Mouse (Mus musculus) lung, postnatal 0 days (tissue): ENCODE data around the gene Tnni3k. TPM values are rescaled to one million over a fixed set of nuclear protein-coding genes. Genes with fewer than 3 reads are reported as not detected.

Experiments used
- ATAC-seq: fragments of 200-750 bp; cut with Nextera tagmentation; 2 replicates; pipeline ENCODE4 v1.8.0; 2017; ENCODE audit warnings: moderate library complexity
- DNase-seq: peaks from one replicate; pipeline ENCODE4 v3.0.0-alpha.2; 2016; ENCODE audit warnings: low spot score
- H3K27ac ChIP-seq: fragments of 300-500 bp; sonication (generic); 2 replicates; pipeline ENCODE4 v1.5.1; 2014; ENCODE audit warnings: antibody characterized with exemption, mild to moderate bottlenecking, low read length, mixed read lengths
- H3K27me3 ChIP-seq: fragments of 300-500 bp; sonication (generic); replicated peaks from 2 replicates; pipeline ENCODE4 v1.6.1; 2014; ENCODE audit warnings: low read length, mixed read lengths; ENCODE audit not compliant: insufficient read depth
- H3K36me3 ChIP-seq: fragments of 300-500 bp; sonication (generic); 2 replicates; pipeline ENCODE4 v1.6.1; 2014; ENCODE audit warnings: low read length, mixed read lengths; ENCODE audit not compliant: insufficient read depth
- H3K4me1 ChIP-seq: fragments of 300-500 bp; sonication (generic); 2 replicates; pipeline ENCODE4 v1.6.1; 2014; ENCODE audit warnings: antibody characterized with exemption, low read depth, low read length, mixed read lengths; ENCODE audit not compliant: insufficient read depth
- H3K4me2 ChIP-seq: fragments of 300-500 bp; sonication (generic); replicated peaks from 2 replicates; pipeline ENCODE4 v1.6.1; 2014; ENCODE audit warnings: low read depth, mild to moderate bottlenecking, low read length, moderate library complexity, mixed read lengths
- H3K4me3 ChIP-seq: fragments of 300-500 bp; sonication (generic); 2 replicates; pipeline ENCODE4 v1.5.1; 2014; ENCODE audit warnings: low read depth, low read length
- H3K9ac ChIP-seq: fragments of 300-500 bp; sonication (generic); replicated peaks from 2 replicates; pipeline ENCODE4 v1.6.1; 2014; ENCODE audit warnings: low read depth, mild to moderate bottlenecking
- H3K9me3 ChIP-seq: fragments of 300-500 bp; sonication (generic); 2 replicates; pipeline ENCODE4 v1.6.1; 2016; ENCODE audit warnings: low read length, mixed read lengths
- CTCF ChIP-seq: IDR thresholded peaks from 2 replicates; pipeline ENCODE4 v1.5.1; 2016; ENCODE audit warnings: antibody characterized with exemption, mild to moderate bottlenecking
- EP300 ChIP-seq: IDR thresholded peaks from 2 replicates; pipeline ENCODE4 v1.6.1; 2016; ENCODE audit warnings: antibody characterized with exemption, mild to moderate bottlenecking, control low read depth
- WGBS: fragments of 180-500 bp; shearing (Covaris S2); extraction: QIAGEN DNeasy Blood & Tissue Kit; methylation state at CpG from one replicate; pipeline ENCODE4 v1.1.7; 2014; 5-methylcytosine and 5-hydroxymethylcytosine counted together
- polyA plus RNA-seq: library from polyadenylated mRNA; unstranded; fragments of >200 nt; fragmentation: Nextera tagmentation; extraction: Ambion mirVana; gene quantifications from 2 replicates; pipeline ENCODE4 v1.2.1, GENCODE M21; 2015

Gene Tnni3k
- polyA plus RNA-seq, 1 experiment from 2014 or later, result 0.75 TPM

DNA sequence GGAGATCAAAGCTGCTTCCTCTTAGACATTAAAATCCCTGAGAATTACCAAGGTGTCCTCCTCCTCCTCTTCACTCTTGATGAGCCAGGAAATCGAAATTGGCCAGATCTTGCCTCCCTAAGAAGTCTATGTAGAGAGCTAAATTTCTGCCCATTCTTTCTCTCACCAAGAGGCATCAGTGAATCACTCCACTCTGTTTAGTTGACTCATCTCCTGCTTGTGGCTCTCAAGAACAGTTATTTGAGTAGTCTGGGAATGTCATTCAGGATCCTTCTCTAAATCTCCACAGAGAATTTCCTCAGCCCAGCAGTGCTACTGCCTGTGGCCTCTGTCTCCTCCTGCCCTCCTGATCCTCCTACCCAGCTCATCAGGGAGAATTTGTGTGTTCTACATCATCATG, 139.6 kb downstream of the Tnni3k start:
- no peaks in the 10 kb centered on the region for H3K9me3 ChIP-seq
- WGBS, result 52% methylated on average over 1 of the region's 1 CpGs
- H3K4me3 ChIP-seq, result no peak overlapping the region
- no peaks in the 10 kb centered on the region for H3K36me3 ChIP-seq
- H3K4me2 ChIP-seq, result no peak overlapping the region
- ATAC-seq, result no peak
- no peak overlapping the region for H3K27ac ChIP-seq
- DNase-seq, result no peak
- H3K4me1 ChIP-seq, result no peaks in the 10 kb centered on the region
- H3K9ac ChIP-seq, result no peak overlapping the region
- H3K27me3 ChIP-seq, result no peaks in the 10 kb centered on the region
- no peak for TF ChIP-seq EP300
- no peak for TF ChIP-seq CTCF

DNA sequence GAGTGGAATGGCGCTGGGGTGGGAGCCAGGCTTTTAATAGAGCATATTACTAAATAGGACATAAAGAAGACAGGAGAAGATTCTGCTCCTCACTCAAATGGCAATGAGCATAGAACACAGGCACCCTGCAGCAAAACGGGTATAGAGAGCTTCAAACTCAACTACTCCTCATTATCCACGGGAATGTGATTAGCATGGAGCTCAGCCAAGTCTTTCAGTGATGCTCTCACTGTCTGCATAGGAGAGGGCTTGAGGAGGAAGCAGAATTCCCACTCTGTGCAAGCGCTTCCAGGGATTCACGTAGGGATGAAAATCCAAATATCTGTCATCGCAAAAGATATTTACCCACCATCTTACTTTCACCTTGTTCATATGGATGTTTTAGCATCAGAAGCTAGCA, 141.6 kb downstream of the Tnni3k start:
- no peak overlapping the region for H3K4me3 ChIP-seq
- no peaks in the 10 kb centered on the region for H3K9me3 ChIP-seq
- TF ChIP-seq CTCF, result no peak
- no peak for TF ChIP-seq EP300
- H3K4me1 ChIP-seq, result no peaks in the 10 kb centered on the region
- H3K4me2 ChIP-seq, result no peak overlapping the region
- DNase-seq (no peak), ATAC-seq (no peak)
- no peaks in the 10 kb centered on the region for H3K27me3 ChIP-seq
- H3K36me3 ChIP-seq, result no peaks in the 10 kb centered on the region
- 64% methylated on average over 6 of the region's 6 CpGs for WGBS
- no peak overlapping the region for H3K27ac ChIP-seq
- no peak overlapping the region for H3K9ac ChIP-seq

DNA sequence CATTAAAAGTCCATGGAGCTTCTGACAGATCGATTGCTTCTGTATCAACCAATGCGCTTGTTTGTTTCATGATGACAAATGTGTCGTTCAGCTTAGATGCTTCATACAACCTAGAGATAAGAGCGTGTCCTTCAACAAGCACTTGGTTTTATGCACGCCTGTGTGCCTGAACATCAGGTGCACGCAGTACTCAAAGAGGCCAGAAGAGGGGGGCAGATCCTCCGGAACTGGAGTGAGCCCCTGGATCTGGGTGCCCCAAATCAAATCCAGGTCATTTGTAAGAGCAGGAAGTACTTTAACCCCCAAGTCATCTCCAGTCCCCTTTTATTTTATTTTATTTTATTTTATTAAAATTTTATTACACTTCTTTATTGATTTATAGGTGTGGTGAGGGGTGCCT, 158.5 kb downstream of the Tnni3k start:
- 57% methylated on average over 7 of the region's 7 CpGs for WGBS
- Histone ChIP-seq H3K4me2 (no peak overlapping the region), H3K27ac (no peak overlapping the region), H3K36me3 (no peaks in the 10 kb centered on the region), H3K4me1 (no peaks in the 10 kb centered on the region), H3K9ac (no peak overlapping the region), H3K27me3 (no peaks in the 10 kb centered on the region), H3K4me3 (no peak overlapping the region), H3K9me3 (no peaks in the 10 kb centered on the region)
- DNase-seq (no peak), ATAC-seq (no peak)
- TF ChIP-seq EP300 (no peak), CTCF (peak; percentile 40)

DNA sequence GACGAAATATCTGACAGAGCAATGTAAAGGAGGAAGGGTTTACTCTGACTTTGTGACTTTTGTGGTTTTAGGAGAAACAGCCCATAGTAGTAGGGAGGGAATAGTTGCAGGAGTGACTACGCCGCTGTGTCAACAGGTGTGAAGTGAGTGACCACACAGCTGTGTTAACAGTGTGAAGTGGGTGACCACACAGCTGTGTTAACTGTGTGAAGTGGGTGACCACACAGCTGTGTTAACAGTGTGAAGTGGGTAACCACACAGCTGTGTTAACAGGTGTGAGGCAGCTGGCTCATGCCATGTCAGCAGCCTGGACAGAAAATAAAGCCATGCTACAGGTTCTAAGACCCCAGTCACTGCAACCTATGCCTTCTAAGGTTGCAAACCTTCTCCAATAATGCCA, 162.0 kb downstream of the Tnni3k start:
- 47% methylated on average over 3 of the region's 3 CpGs for WGBS

DNA sequence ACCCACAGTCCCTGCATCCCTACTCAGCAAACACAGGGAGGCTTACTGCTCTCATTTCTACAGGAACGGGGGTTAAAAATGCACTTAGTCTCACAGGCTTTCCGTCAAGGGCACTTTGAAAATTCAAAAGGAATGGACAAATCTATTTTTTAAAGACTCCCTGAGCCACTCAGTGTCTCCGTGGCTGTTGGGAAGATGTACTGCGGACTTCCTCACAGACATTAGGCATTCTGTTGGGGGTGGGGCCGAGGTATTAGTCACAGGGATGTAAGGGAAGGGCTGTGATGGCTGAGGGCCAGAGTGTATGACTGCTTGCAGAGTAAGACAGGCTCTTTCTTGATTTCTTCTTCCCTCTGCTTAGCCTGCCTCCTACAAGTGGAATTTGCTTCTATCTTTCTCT, 169.8 kb downstream of the Tnni3k start:
- TF ChIP-seq EP300 (no peak), CTCF (no peak)
- WGBS, result 5% methylated on average over 5 of the region's 5 CpGs
- ATAC-seq (peak; percentile 32; the same call in 1 of the 2 replicates), DNase-seq (peak; percentile 27)
- Histone ChIP-seq H3K4me3 (no peak overlapping the region), H3K27me3 (no peaks in the 10 kb centered on the region), H3K27ac (no peak overlapping the region), H3K9me3 (no peaks in the 10 kb centered on the region), H3K9ac (no peak overlapping the region), H3K36me3 (no peaks in the 10 kb centered on the region), H3K4me2 (no peak overlapping the region), H3K4me1 (no peaks in the 10 kb centered on the region)

More for the DNA sequence above, 162.0 kb downstream of the Tnni3k start:
- Histone ChIP-seq H3K27ac (no peak overlapping the region), H3K27me3 (no peaks in the 10 kb centered on the region), H3K36me3 (no peaks in the 10 kb centered on the region), H3K9ac (no peak overlapping the region), H3K4me1 (no peaks in the 10 kb centered on the region), H3K4me3 (no peak overlapping the region), H3K9me3 (no peaks in the 10 kb centered on the region), H3K4me2 (no peak overlapping the region)
- peak; percentile 50 for ATAC-seq
- TF ChIP-seq EP300 (no peak), CTCF (no peak)
- no peak for DNase-seq

DNA sequence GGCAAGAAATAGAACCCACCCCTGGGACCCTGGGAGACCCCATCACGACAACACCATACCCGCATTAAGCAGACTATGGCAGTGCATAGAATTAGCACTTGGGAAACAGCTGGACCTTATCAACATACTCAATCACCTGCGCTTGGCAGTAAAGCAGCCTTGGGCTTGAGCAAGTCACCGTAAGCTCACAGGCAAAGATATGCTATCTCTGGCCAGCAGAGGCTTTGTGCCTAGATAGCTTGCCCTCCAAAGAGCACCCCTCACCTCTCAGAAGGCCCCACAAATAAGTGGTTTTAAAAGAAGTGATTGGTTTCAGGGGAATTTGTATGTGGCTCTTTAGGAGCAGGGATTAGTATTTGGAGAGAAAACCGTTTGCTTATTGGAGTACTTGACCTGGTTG, 170.2 kb downstream of the Tnni3k start:
- no peak overlapping the region for H3K4me2 ChIP-seq
- H3K9me3 ChIP-seq, result no peaks in the 10 kb centered on the region
- TF ChIP-seq EP300, result no peak
- TF ChIP-seq CTCF, result no peak
- DNase-seq (no peak), ATAC-seq (no peak)
- no peak overlapping the region for H3K4me3 ChIP-seq
- no peaks in the 10 kb centered on the region for H3K36me3 ChIP-seq
- no peaks in the 10 kb centered on the region for H3K4me1 ChIP-seq
- no peaks in the 10 kb centered on the region for H3K27me3 ChIP-seq
- no peak overlapping the region for H3K27ac ChIP-seq
- H3K9ac ChIP-seq, result no peak overlapping the region
- WGBS, result 11% methylated on average over 5 of the region's 5 CpGs

DNA sequence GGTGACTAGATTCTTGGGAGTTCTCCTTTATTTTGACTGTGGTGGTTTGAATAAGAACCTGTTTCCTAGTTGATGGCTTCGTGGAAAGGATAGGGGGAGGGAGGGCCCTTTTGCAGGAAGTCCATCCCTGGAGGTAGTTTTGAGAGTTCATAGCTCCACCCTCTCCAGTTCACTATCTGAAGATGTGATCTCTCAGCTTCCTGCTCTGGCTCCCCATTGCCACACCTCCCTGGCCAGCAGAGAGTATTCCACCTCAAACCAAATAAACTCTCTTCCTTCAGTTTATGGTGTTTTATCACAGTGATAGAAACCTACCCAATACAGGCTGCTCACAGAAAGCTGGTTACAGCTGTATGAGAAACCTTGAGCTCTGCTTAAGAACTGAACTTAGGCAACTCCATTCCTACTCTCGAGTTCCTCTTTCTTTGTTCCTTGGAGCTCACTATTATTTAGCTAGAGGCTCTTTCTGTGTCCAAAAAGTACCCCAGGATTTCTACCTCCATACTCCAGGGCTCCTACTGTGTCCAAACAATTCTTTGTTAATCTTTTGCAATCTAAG, 173.7 kb downstream of the Tnni3k start:
- H3K9ac ChIP-seq, result no peak overlapping the region
- 58% methylated on average over 2 of the region's 2 CpGs for WGBS
- H3K4me1 ChIP-seq, result no peaks in the 10 kb centered on the region
- no peak for DNase-seq
- TF ChIP-seq EP300, result no peak
- no peak for TF ChIP-seq CTCF
- no peaks in the 10 kb centered on the region for H3K27me3 ChIP-seq
- no peak overlapping the region for H3K4me2 ChIP-seq
- H3K27ac ChIP-seq, result no peak overlapping the region
- H3K36me3 ChIP-seq, result no peaks in the 10 kb centered on the region
- no peaks in the 10 kb centered on the region for H3K9me3 ChIP-seq
- no peak overlapping the region for H3K4me3 ChIP-seq
- no peak for ATAC-seq
